Mouse (Mus musculus): ENCODE measurements around the gene Bbs9.

Gene Bbs9

GRCm38 (mm10) chr9:22695392-22695791, 219.9 kb downstream of the Bbs9 start:
- DNase-seq (ENCODE audit: low spot score): no peak

DNA sequence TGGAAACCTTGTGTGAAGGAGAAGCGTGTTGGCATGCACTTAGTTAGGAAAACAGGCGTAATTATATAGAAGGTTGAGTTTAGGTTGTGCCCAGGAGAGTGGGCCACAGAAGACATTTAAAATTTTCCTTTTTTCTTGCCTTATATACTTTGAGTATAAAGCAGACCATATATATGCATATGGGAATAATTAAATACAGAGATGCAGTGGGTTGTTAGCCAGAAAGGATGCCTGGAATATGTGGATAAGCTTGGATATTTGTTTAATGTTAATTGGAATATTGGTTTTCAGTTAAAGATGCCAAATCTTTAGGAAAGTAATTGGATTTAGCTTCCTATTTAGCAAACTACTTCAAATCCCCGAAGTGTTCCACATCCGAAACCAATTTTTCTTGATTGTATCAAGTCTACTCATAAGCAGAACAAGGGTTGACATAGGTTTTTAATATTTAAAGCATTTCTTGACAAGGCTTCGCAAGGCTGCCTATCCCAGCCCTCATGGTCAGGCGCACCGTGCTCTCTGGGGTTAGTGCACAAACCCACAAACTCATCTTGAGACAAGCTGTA, 221.4 kb downstream of the Bbs9 start:
- no peak for DNase-seq (ENCODE audit: low spot score)

DNA sequence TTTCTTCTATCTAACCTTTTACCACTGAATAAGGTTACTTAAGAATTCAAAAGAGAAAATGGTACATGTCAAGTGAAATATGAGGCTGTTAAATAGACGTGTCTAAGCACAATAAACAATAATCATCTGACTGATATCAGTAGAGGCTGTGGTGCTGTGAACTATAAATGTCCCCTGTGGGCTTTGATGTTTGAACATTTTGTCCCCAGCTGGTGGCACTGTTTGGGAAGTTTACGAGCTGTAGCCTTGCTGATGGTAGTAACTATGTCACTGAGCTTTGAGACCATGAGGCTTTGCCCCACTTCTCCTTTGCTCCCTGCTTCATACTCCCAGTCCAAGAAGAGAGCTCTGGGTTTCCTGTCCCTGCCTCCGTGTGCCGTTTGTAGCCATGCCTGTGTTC, 222.3 kb downstream of the Bbs9 start:
- DNase-seq (ENCODE audit: low spot score): no peak

DNA sequence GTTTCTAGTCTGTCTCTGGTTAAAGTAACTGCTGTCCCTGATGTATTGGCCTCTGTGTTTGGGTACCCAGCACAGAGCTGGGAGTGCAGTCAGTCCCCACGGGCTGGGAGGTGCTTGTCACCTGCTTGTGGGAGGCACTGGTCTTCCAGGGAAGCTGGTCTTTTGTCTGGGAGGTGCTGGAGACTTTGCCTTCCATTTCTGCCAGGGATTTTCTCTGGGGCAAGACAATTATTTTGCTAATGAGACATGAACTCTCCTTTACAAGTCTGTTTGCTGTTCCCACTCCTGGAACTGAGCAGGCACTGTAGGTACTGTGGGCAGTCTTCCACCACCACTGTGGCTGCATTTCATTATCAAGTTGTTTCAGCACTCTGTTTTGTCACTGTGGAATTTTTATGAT, 223.0 kb downstream of the Bbs9 start:
- no peak for DNase-seq (ENCODE audit: low spot score)

- no peak for DNase-seq (ENCODE audit: low spot score)
These were observed 226.6 kb downstream of the Bbs9 start for GRCm38 (mm10) chr9:22702065-22702611.

GRCm38 (mm10) chr9:22702812-22703367, 227.4 kb downstream of the Bbs9 start:
- no peak for DNase-seq (ENCODE audit: low spot score)

- DNase-seq (ENCODE audit: low spot score): no peak
These were observed 228.0 kb downstream of the Bbs9 start for GRCm38 (mm10) chr9:22703541-22703940.

DNA sequence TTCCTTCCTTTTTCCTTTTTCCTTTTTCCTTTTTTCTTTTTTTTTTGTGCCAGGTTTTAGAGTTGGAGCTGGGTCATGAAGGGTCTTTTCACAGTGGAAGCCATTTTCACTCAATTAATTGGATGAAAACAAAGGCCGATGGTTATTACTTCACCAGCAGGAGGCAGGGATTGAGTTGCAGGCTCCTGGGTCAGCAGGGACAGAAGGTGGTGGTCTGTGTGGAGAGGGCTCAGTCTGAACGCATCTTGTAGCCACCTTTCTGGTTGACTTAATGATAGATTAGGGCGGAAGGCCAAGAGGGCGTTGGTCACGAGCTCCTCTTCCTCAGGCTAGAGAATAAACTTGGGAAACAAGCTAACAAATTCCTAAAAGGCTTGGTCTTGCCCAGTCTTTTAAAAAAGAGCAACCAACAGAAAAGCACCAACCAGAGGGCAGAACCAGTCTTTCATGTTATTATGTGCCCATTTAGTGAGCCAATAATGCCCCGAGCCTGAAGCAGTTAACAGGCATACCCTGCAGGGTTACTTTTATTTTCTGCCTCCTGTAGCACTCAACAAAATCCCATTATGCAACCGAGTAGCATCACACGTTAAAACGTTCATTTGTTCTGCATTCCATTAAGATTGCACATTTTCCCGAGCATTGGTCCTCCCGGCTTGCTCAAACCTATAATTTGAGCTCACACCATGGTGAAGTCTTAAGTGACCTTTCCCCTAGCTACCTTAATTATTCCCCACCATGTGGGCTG, 231.8 kb downstream of the Bbs9 start:
- DNase-seq (ENCODE audit: low spot score): peak; percentile 42

GRCm38 (mm10) chr9:22708970-22709726, 233.6 kb downstream of the Bbs9 start:
- DNase-seq (ENCODE audit: low spot score): peak; percentile 90

GRCm38 (mm10) chr9:22710032-22710431, 234.5 kb downstream of the Bbs9 start:
- no peak for DNase-seq (ENCODE audit: low spot score)

DNA sequence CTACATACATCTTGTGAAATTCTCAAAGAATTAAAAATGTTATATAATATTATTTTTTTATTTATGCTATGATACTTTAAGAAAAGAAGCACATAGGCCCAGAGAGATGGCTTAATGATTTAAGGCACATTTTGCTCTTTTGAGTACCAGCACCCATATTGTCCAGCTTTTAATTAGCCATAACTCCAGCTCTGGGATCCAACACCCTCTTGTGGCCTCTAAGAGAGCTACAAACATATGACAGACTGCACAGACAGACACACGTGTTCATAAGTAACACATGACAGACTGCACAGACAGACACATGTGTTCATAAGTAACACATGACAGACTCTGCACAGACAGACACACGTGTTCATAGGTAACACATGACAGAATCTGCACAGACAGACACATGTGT, 235.8 kb downstream of the Bbs9 start:
- DNase-seq (ENCODE audit: low spot score): no peak

DNA sequence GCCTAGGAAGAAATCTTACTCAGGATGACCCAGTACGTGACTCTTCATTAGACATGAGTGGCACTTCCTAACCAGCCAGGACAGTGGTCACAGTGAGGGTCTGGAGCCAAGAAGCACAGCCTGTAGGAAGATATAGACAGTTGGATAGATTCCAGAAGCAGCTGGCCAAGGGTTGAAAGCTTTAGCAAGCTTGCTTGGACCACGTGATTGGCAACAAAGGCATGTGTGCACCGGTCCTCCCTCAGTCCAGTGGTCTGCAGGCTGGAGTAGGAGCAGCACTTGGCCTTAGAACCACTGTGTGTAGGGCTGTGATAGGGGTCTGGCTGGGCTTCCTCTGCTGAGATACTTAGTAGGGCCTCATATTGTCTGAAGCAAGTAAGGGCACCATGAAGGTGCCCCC, 237.2 kb downstream of the Bbs9 start:
- no peak for DNase-seq (ENCODE audit: low spot score)

DNA sequence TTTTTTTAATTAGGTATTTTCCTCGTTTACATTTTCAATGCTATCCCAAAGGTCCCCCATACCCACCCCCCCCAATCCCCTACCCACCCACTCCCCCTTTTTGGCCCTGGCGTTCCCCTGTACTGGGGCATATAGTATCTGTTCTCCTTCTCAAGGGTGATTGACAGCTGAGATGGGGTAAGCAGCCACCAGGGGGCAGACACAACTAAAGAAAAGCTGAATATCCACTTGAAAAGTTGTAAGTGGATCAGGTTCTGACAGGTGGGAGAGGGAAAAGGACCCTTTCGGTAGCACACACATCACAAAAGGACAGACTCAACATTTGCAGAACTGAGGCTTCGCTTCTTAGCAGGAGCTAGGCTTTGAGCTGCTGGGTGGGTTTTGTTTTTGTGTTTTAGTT, 237.8 kb downstream of the Bbs9 start:
- peak; percentile 67 for DNase-seq (ENCODE audit: low spot score)

GRCm38 (mm10) chr9:22717583-22717982, 242.1 kb downstream of the Bbs9 start:
- DNase-seq (ENCODE audit: low spot score): no peak

GRCm38 (mm10) chr9:22718174-22718823, 242.8 kb downstream of the Bbs9 start:
- DNase-seq (ENCODE audit: low spot score): no peak

DNA sequence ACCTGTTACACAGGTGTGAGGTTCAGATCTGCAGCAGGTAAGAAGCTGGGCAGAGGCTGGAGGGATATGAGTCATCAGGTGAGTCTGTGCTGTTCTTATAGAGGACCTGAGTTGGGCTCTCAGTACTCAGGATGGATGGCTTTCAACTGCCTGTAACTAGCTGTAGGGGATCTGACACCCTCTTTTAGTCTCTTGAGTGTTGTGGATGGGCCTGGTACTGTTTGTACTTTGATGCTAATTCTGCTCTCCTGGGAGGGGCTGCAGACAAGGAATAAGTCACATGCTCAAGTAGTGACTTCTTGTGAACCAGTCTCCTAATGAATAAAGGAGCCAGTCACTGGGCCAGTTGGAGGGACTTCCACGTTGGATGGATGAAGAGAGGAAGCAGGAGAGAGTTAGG, 257.1 kb downstream of the Bbs9 start:
- no peak for DNase-seq (ENCODE audit: low spot score)

GRCm38 (mm10) chr9:22734954-22735353, 259.4 kb downstream of the Bbs9 start:
- no peak for DNase-seq (ENCODE audit: low spot score)

DNA sequence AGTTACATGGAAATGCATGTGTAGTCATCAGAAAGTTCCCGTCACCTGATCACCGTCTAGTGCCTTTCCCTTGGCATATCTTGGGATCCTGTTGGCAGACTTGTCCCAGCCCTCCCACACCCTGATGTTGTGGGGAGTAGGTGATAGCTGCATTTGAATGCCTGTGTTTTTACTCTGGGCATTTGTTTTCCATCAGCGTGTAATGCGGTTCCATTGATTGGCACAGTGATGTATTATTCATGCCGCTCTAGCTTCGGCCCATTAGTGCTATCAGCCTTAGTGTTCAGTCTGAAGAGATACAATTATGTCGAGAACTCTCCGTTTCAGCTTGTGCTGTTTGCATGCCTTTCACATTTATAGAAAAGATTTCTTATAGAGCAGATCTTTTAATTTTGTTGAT, 259.9 kb downstream of the Bbs9 start:
- no peak for DNase-seq (ENCODE audit: low spot score)

DNA sequence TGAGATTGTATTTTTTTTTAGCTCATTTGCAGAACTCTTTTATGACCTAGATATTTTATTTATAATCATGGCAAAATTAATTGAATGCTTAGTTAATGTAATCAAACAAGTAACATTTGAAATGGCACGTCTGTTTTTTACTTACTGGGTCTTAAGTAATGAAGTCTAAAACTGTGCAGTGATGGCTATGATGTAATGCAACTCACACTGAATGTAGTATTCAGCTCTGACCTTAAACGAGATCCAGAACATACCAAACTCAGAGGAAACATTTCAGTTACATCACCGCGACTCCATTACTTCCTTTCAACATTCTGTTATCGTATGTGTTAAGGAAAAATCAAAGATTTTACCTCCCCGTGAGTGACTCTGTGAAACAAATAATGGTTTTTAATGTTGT, 262.4 kb downstream of the Bbs9 start:
- DNase-seq (ENCODE audit: low spot score): no peak

- DNase-seq (ENCODE audit: low spot score): no peak
These were observed 263.3 kb downstream of the Bbs9 start for GRCm38 (mm10) chr9:22738861-22739260.

GRCm38 (mm10) chr9:22741967-22742366, 266.5 kb downstream of the Bbs9 start:
- DNase-seq (ENCODE audit: low spot score): no peak

DNA sequence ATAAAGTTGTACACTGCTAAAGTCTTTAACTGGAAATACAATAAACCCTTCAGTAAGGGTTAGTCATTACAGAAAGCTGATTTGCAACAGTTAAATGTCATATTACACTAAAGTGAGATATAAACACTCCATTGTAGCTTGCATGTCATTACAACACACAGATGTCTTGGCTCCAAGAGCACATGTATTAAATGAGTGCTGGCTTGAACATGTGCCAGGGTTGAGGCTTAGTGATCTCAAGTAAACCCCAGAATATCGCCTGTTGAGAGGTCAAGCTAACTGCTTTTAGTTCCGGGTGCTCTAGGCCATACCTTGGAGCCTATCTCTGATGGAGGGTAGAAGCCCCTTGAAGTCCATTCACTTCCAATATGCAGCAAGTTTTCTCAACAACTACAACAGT, 273.1 kb downstream of the Bbs9 start:
- no peak for DNase-seq (ENCODE audit: low spot score)

Data from embryo, embryonic 10 days (tissue).